Mouse (Mus musculus) testis, postnatal 10 days (tissue): Measurements from ENCODE around the gene Nfe2l1.

Experiments
- DNase-seq: peaks from one replicate; pipeline ENCODE4 v3.0.0; 2021; ENCODE audit warnings: low spot score

Nfe2l1 gene

GRCm38 (mm10) chr11:96847240-96847639 lies 17.5 kb upstream of the Nfe2l1 start:
- DNase-seq, result no peak

GRCm38 (mm10) chr11:96843627-96844026 lies 13.9 kb upstream of the Nfe2l1 start:
- DNase-seq, result no peak

GRCm38 (mm10) chr11:96840290-96840689 lies 10.5 kb upstream of the Nfe2l1 start:
- no peak for DNase-seq

- DNase-seq, result no peak
These were observed 10.1 kb upstream of the Nfe2l1 start for GRCm38 (mm10) chr11:96839877-96840276.

- DNase-seq, result no peak
These were observed 9.7 kb upstream of the Nfe2l1 start for GRCm38 (mm10) chr11:96839428-96839827.

- DNase-seq, result no peak
These were observed 8.6 kb upstream of the Nfe2l1 start for GRCm38 (mm10) chr11:96838341-96838740.

GRCm38 (mm10) chr11:96837298-96837697 lies 7.5 kb upstream of the Nfe2l1 start:
- DNase-seq, result no peak

GRCm38 (mm10) chr11:96834127-96834526 lies 4.4 kb upstream of the Nfe2l1 start:
- DNase-seq, result no peak

GRCm38 (mm10) chr11:96832973-96833372 lies 3.2 kb upstream of the Nfe2l1 start:
- no peak for DNase-seq

GRCm38 (mm10) chr11:96832541-96832940 lies 2.8 kb upstream of the Nfe2l1 start:
- DNase-seq, result no peak

GRCm38 (mm10) chr11:96831516-96831915 lies 1.7 kb upstream of the Nfe2l1 start:
- DNase-seq, result no peak

- no peak for DNase-seq
These were observed 910 bp upstream of the Nfe2l1 start for GRCm38 (mm10) chr11:96830539-96831216.

GRCm38 (mm10) chr11:96829403-96829812 lies 360 bp downstream of the Nfe2l1 start:
- peak; percentile 94 for DNase-seq

GRCm38 (mm10) chr11:96828881-96829280 lies 887 bp downstream of the Nfe2l1 start:
- no peak for DNase-seq

- DNase-seq, result no peak
These were observed 1.9 kb downstream of the Nfe2l1 start for GRCm38 (mm10) chr11:96827917-96828316.

GRCm38 (mm10) chr11:96827062-96827581 lies 2.6 kb downstream of the Nfe2l1 start:
- peak; percentile 61 for DNase-seq

- DNase-seq, result peak; percentile 65
These were observed 3.3 kb downstream of the Nfe2l1 start for GRCm38 (mm10) chr11:96826481-96826880.

- peak; percentile 95 for DNase-seq
These were observed 4.8 kb downstream of the Nfe2l1 start for GRCm38 (mm10) chr11:96824783-96825495.

GRCm38 (mm10) chr11:96823880-96824782 lies 5.6 kb downstream of the Nfe2l1 start:
- DNase-seq, result peak; percentile 85

- peak; percentile 60 for DNase-seq
These were observed 6.3 kb downstream of the Nfe2l1 start for GRCm38 (mm10) chr11:96823471-96823837.

GRCm38 (mm10) chr11:96822675-96823470 lies 6.9 kb downstream of the Nfe2l1 start:
- no peak for DNase-seq

GRCm38 (mm10) chr11:96821956-96822355 lies 7.8 kb downstream of the Nfe2l1 start:
- no peak for DNase-seq
